Mouse (Mus musculus) erythroblast, embryonic 14.5 days (primary cell): ENCODE results near the gene Tmem254a.
"Not testable (repeated sequence)": the region's sequence is repeated elsewhere in the genome, so short reads cannot be mapped to it uniquely, and the experiment has no call there.

Experiments used
- GATA1 ChIP-seq: IDR thresholded peaks from 2 replicates; pipeline ENCODE4 v1.6.1; 2012; ENCODE audit warnings: low read length, inconsistent platforms, mixed read lengths
- TAL1 ChIP-seq: IDR thresholded peaks from 3 replicates; pipeline ENCODE4 v1.6.1; 2012; ENCODE audit warnings: low read length, inconsistent platforms, mixed read lengths

GRCm38 (mm10) chr14:25936867-25937630, 9.6 kb upstream of the Tmem254a start:
- not testable (repeated sequence) for TF ChIP-seq GATA1, TAL1
